Mouse (Mus musculus): ENCODE measurements at regions not wholly inside any gene's neighbourhood (a gene's known extent, or its start where the extent isn't known, plus 50 kb on each side); places are given as distances from the start of the nearest gene placed in this dataset.

GRCm38 (mm10) chr2:45245506-45245905 lies 128.3 kb upstream of the Zeb2 start:
- TF ChIP-seq CTCF (IDR thresholded peaks at IDR 0.05; ENCODE audit: extremely low read depth, insufficient read depth, insufficient read length, insufficient replicate concordance) (no peak), POLR2A (IDR thresholded peaks at IDR 0.05; ENCODE audit: low read depth, low read length) (no peak)
